11 mouse cellular contexts compared by ENCODE assay signal in the genomic region with DNA sequence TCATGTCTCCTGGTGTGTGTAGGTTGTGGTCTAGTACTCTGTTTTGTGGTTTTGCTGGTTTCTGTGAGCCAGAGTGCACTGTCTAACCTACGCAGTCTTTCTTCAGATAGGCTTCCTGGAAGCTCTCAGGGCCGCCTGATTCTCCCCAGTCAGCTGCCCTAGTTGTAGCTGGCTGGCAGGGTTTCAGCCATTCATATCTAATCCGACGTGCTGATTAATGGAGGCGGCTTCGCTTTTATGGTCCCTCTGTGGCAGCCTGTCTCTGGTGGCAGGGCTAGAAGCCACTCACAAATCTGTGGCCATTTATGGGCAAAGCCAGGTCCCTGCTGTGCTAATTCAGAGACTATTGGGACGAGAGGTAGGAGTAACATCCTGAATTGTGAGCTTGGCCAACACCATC. TPM values are rescaled to one million over a fixed set of nuclear protein-coding genes. Genes with fewer than 3 reads are reported as not detected.
DNase-seq lines count a peak whose midpoint lies in the region; ATAC-seq lines count a peak whose summit lies in the region.
"Had no signal": no experiment of that assay in that cellular context is flagged by ENCODE, and none has a peak within 500 bp of the region (broad histone marks: within the 10 kb centered on the region; RNA-seq: fewer than 3 reads in every experiment).

No protein-coding gene starts in this region.

- WGBS in heart, embryonic 12.5 days: 11% methylated on average over 7 of the region's 7 CpGs

- ATAC-seq in heart, embryonic 12.5 days (ENCODE audit: insufficient number of reproducible peaks, low FRiP score): peak; percentile 40
- ATAC-seq in megakaryocyte-erythroid progenitor cell, adult 5-6 weeks (replicated peaks; ENCODE audit: low FRiP score, low TSS enrichment, poor library complexity, severe bottlenecking): peak; percentile 33

- no peak overlapping the region for H3K4me3 ChIP-seq in heart, embryonic 12.5 days
- H3K4me3 ChIP-seq: hindbrain, embryonic 15.5 days had no signal

- peak overlapping the region; percentile 10; the same call in 1 of the 2 replicates for H3K4me2 ChIP-seq in heart, embryonic 12.5 days
- H3K4me2 ChIP-seq: hindbrain, embryonic 15.5 days had no signal

- peak; percentile 21 for DNase-seq in kidney, postnatal 14 days
- no peak for DNase-seq in kidney, postnatal 36 days
- peak; percentile 58 for DNase-seq in adrenal gland, postnatal 25 days
- no peak for DNase-seq in frontal cortex, postnatal 14 days (ENCODE audit: low spot score in 2 of 2)
- DNase-seq in lung, postnatal 36 days: no peak
- no peak for DNase-seq in layer of hippocampus, postnatal 25 days (ENCODE audit: extremely low spot score in 1 of 2, low spot score in 1 of 2)
- DNase-seq: embryo, embryonic 11 days had no signal

- peak overlapping the region; percentile 72 for H3K27ac ChIP-seq in heart, embryonic 12.5 days (ENCODE audit: poor library complexity, severe bottlenecking)
- H3K27ac ChIP-seq: hindbrain, embryonic 15.5 days had no signal

- no peaks in the 10 kb centered on the region for H3K27me3 ChIP-seq in heart, embryonic 12.5 days (replicated peaks)
- H3K27me3 ChIP-seq: hindbrain, embryonic 15.5 days had no signal

- H3K36me3 ChIP-seq in heart, embryonic 12.5 days: peaks cover 2% of the 10 kb centered on the region; the same call in 1 of the 2 replicates
- H3K36me3 ChIP-seq: hindbrain, embryonic 15.5 days had no signal

- peaks cover 57% of the 10 kb centered on the region for H3K4me1 ChIP-seq in heart, embryonic 12.5 days (replicated peaks)

- no peaks in the 10 kb centered on the region for H3K9me3 ChIP-seq in heart, embryonic 12.5 days (replicated peaks)
- H3K9me3 ChIP-seq: hindbrain, embryonic 15.5 days had no signal

- peak overlapping the region; percentile 25; the same call in 1 of the 2 replicates for H3K9ac ChIP-seq in heart, embryonic 12.5 days
- H3K9ac ChIP-seq: hindbrain, embryonic 15.5 days had no signal

RNA-seq across cellular contexts. Expression of gene Itga9, which starts 16.3 kb away (rescaled TPM):
- total RNA-seq in adrenal gland, postnatal 25 days (2021): 70.2 and 81.0 TPM in 2 replicates
- polyA plus RNA-seq in heart, embryonic 12.5 days (2016; fragmentation: Nextera tagmentation; extraction: Ambion mirVana): 20.2 and 21.0 TPM in 2 replicates
- 0.02 and 5.6 TPM in 2 replicates for total RNA-seq in megakaryocyte-erythroid progenitor cell, adult 5-6 weeks (2014; fragmentation: Nextera tagmentation)
- total RNA-seq in megakaryocyte-erythroid progenitor cell, adult 5-6 weeks (2017): 0.50 TPM in 1 of 2 replicates, not detected in the other
- total RNA-seq in layer of hippocampus, postnatal 25 days (2021): 1 to 10 TPM; 4.9 to 5.6 TPM
- total RNA-seq: monocyte, adult 5-6 weeks had no signal

Comparison
In these comparisons a context has a peak if more than half of its experiments do, and no peak if none do; other contexts are left out.
1. DNase-seq: peak in kidney, postnatal 14 days (single experiment) and adrenal gland, postnatal 25 days (single experiment); none in kidney, postnatal 36 days (0 of 2), frontal cortex, postnatal 14 days (0 of 2), lung, postnatal 36 days (single experiment) and layer of hippocampus, postnatal 25 days (0 of 2).
2. RNA of gene Itga9, which starts 16.3 kb away (total RNA-seq): 70.2 to 81.0 TPM in adrenal gland, postnatal 25 days; 4.9 to 5.6 TPM in layer of hippocampus, postnatal 25 days and 0.02 to 5.6 TPM in megakaryocyte-erythroid progenitor cell, adult 5-6 weeks; every median in the first group is over 10 times any median in the second.